Mouse (Mus musculus) ovary, adult 10 weeks (tissue): ENCODE measurements around the gene Mal. TPM values are rescaled to one million over a fixed set of nuclear protein-coding genes. Genes with fewer than 3 reads are reported as not detected.

ENCODE experiments used
- polyA plus RNA-seq: library from polyadenylated mRNA; stranded (reverse); fragments of 350-450 nt; fragmentation: Illumina TruSeq; extraction: RNeasy Lipid Tissue Mini Kit (QIAGEN cat#74804); gene quantifications from one replicate; pipeline ENCODE4 v1.2.3, GENCODE M21; 2014

Gene Mal
- polyA plus RNA-seq = 17.5 TPM

DNA sequence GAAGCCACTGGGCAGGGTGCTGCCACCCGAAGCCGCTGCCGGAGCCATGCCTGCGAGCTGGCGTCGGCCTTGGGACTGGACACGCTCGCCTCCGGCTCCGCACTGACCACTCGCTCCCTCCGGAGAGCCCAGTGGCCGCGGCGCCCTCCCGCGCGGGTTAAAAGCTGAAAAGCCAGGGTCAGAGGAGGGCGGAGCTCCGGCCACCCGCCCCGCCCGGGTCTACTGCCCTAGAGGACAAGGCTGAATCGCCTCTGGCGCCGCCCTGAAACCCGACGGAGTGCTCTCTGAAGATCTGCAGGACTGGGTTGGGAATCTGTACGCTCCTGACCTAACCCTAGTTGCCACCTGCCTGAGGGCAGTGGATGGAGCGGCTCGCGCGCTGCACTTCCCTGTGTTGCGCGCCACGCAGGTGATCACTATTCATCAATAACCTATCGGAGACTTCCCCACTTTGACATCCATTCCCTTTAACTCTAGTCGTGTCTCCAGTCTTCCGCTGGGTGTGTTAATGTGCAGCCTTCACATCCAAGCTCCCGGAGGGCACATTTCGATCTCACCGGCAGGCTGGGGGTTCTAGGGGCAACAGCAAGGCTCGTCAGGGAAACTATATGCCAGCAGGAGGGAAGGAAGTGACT, at the start of gene Mal:
Mal (minus strand) TSS at position 610 of the 635 bp plus-strand sequence.

DNA sequence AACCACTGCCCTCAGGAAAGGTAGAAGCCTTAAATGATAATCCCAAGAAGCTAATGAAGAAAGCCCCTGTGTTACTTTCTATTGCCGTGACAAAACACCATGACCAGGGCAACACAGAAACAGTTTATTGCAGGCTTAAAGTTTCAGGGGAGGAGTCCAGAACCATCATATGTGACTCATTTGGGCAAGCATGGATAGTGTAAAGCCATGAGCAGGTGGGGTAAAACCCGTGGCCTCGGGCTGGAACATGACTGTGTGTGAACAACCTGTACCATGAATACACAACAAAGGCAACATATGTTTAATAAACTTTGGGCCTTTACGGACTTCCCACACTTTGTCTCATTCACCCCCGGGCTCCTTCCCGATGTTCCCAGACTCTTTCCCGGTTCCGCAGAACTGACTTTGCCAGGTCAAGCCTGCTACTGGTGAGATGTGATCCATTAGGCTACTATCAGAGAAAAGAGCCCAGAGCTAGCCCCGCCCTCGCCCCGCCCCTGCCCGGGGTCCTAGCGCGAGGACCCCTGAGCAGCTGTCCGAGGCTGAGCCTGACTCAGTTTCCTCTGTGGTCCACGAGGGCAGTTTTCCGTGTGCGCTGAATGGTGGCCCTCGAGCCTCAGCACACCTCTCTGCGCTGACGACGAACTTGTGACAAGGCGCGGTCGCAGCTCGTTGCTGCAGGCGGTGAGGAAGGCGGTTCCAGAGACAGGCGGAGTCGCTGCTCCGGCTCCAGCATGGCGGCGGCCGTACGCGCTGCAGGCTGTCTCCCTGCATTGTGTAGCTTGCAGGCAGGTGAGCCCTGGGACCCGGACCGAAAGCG, 69.6 kb downstream of the Mal start, which contains the start of the genes Zfp661 and Mrps5:
Zfp661 (minus strand) TSS at position 401 of the 820 bp plus-strand sequence.
Mrps5 (plus strand) TSS at position 529 of the 820 bp plus-strand sequence.

Other genes starting within 250 kb of the Mal start
- not detected for gene Gpat2, start 231.5 kb downstream of the Mal start, polyA plus RNA-seq
- 5.8 TPM for gene Fahd2a, start 212.1 kb downstream of the Mal start, polyA plus RNA-seq
- gene Kcnip3, start 134.6 kb downstream of the Mal start, polyA plus RNA-seq = 8.0 TPM
- gene Prom2, start 115.2 kb downstream of the Mal start, polyA plus RNA-seq = 0.14 TPM
- gene Zfp661, start 69.6 kb downstream of the Mal start, polyA plus RNA-seq = 6.9 TPM
- gene Mrps5, start 69.5 kb downstream of the Mal start, polyA plus RNA-seq = 17.5 TPM
- 0.97 TPM for gene Mall, start 73.2 kb upstream of the Mal start, polyA plus RNA-seq
- gene Nphp1, start 132.2 kb upstream of the Mal start, polyA plus RNA-seq = 14.5 TPM
- gene Mtln, start 135.8 kb upstream of the Mal start, polyA plus RNA-seq = 48.2 TPM
- gene Bub1, start 175.2 kb upstream of the Mal start, polyA plus RNA-seq = 86.8 TPM
- 0.40 TPM for gene Acoxl, start 182.2 kb upstream of the Mal start, polyA plus RNA-seq